Mouse (Mus musculus): ENCODE data around the gene Ctnnbip1. TPM values are rescaled to one million over a fixed set of nuclear protein-coding genes. Genes with fewer than 3 reads are reported as not detected.

The Ctnnbip1 gene
- polyA plus RNA-seq, 1 experiment from 2014 or later, result 71.4 TPM

DNA sequence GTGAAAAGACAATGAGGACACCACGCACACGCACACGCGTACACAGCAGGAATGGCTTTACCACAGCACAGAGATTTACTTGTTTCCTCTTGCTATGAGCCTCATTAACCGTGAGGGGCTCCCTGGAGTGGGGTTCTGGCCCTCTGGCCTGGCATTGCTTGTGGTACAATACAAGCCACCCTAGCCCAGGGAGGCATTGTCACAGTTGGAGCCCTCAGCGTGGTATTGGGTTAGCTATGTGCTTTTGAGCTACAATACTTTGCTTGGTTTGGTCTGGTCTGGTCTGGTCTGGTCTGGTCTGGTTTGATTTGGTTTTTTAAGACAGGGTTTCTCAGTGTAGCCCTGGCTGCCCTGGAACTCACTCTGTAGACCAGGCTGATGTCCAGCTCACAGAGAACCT lies 81.5 kb downstream of the Ctnnbip1 start:
- ATAC-seq (ENCODE audit: low FRiP score, low TSS enrichment), result no peak
- Histone ChIP-seq H3K36me3 (ENCODE audit: control insufficient read depth, insufficient read depth, low read length) (no peaks in the 10 kb centered on the region), H3K9me3 (ENCODE audit: control insufficient read depth, low read length) (no peaks in the 10 kb centered on the region), H3K4me3 (ENCODE audit: low read length) (no peak overlapping the region), H3K4me1 (ENCODE audit: control insufficient read depth, insufficient read depth, low read length) (peaks cover 4% of the 10 kb centered on the region; the same call in 1 of the 2 replicates), H3K4me2 (replicated peaks; ENCODE audit: low read depth, low read length) (no peak overlapping the region), H3K27me3 (ENCODE audit: control insufficient read depth, insufficient read depth, low read length) (no peaks in the 10 kb centered on the region), H3K9ac (ENCODE audit: low read depth, low read length) (no peak overlapping the region), H3K27ac (ENCODE audit: low read depth, low read length) (no peak overlapping the region)
- WGBS, result 94% methylated on average over 6 of the region's 6 CpGs

DNA sequence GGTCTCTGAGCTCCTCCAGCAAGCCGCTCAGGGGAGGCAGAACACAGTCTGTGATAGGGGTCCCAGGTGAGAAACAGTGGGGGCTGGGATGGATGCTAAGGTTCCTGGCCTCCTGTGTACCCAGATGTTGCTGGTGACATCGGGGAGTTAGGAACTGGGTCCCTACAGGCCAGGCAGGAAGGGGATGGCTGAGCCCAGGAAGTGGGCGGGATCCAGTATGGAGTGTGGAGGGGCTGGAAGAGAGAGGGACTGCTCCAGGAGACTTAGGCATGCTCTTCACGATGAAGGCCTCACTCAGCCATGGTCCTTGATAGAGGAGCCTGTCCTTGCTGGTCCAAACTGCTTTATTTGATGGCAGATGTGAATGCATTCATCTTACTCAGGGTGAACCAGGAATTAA lies 82.1 kb downstream of the Ctnnbip1 start:
- no peak for ATAC-seq (ENCODE audit: low FRiP score, low TSS enrichment)
- Histone ChIP-seq H3K4me1 (ENCODE audit: control insufficient read depth, insufficient read depth, low read length) (peaks cover 4% of the 10 kb centered on the region; the same call in 1 of the 2 replicates), H3K27ac (ENCODE audit: low read depth, low read length) (no peak overlapping the region), H3K36me3 (ENCODE audit: control insufficient read depth, insufficient read depth, low read length) (no peaks in the 10 kb centered on the region), H3K4me3 (ENCODE audit: low read length) (no peak overlapping the region), H3K4me2 (replicated peaks; ENCODE audit: low read depth, low read length) (no peak overlapping the region), H3K27me3 (ENCODE audit: control insufficient read depth, insufficient read depth, low read length) (no peaks in the 10 kb centered on the region), H3K9ac (ENCODE audit: low read depth, low read length) (no peak overlapping the region), H3K9me3 (ENCODE audit: control insufficient read depth, low read length) (no peaks in the 10 kb centered on the region)
- WGBS, result 90% methylated on average over 4 of the region's 4 CpGs

DNA sequence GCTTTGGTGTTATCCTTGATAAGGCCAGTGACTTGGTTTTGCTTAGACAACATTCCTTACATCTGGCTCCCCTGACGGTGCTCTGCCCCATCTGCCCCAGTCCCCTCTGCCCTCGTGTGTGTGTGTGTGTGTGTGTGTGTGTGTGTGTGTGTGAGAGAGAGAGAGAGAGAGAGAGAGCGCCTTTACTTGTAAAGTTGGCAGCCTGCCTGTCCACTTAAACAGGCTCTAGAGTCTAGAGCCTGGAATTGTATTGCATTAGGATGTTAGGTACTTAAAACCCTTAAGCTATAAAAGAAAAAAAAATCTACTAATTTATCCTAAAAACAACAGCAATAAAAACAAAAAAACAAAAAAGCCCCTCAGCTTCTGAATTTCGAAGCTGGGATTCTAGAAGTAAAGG lies 83.4 kb downstream of the Ctnnbip1 start:
- no peak overlapping the region for H3K9ac ChIP-seq (ENCODE audit: low read depth, low read length)
- H3K36me3 ChIP-seq (ENCODE audit: control insufficient read depth, insufficient read depth, low read length), result no peaks in the 10 kb centered on the region
- no peak overlapping the region for H3K4me2 ChIP-seq (replicated peaks; ENCODE audit: low read depth, low read length)
- no peaks in the 10 kb centered on the region for H3K27me3 ChIP-seq (ENCODE audit: control insufficient read depth, insufficient read depth, low read length)
- no peak for ATAC-seq (ENCODE audit: low FRiP score, low TSS enrichment)
- H3K27ac ChIP-seq (ENCODE audit: low read depth, low read length), result no peak overlapping the region
- H3K4me1 ChIP-seq (ENCODE audit: control insufficient read depth, insufficient read depth, low read length), result peaks cover 4% of the 10 kb centered on the region; the same call in 1 of the 2 replicates
- H3K4me3 ChIP-seq (ENCODE audit: low read length), result no peak overlapping the region
- H3K9me3 ChIP-seq (ENCODE audit: control insufficient read depth, low read length), result no peaks in the 10 kb centered on the region
- 32% methylated on average over 4 of the region's 4 CpGs for WGBS

DNA sequence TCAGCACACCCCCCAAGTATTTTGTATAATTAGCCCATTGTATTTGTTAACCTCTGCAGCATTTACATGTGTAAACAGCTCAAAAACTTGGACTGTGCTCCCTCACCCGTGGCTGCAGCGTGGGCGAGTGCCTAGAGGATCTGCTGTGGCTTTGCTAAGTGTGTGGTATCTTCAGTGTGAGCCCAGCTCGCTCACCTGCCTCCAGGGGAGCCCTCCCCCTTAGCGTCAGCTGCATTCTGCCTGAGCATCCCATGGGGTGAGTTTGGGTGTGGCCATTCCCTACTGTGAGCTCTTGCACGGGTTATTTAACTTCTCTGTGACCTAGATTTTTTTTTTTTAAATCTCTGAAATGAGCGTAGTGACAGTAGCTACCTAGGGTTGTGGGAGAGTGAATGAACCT lies 84.2 kb downstream of the Ctnnbip1 start:
- Histone ChIP-seq H3K27me3 (ENCODE audit: control insufficient read depth, insufficient read depth, low read length) (no peaks in the 10 kb centered on the region), H3K27ac (ENCODE audit: low read depth, low read length) (no peak overlapping the region), H3K4me1 (ENCODE audit: control insufficient read depth, insufficient read depth, low read length) (peaks cover 7% of the 10 kb centered on the region; the same call in 1 of the 2 replicates), H3K9me3 (ENCODE audit: control insufficient read depth, low read length) (no peaks in the 10 kb centered on the region), H3K4me2 (replicated peaks; ENCODE audit: low read depth, low read length) (no peak overlapping the region), H3K9ac (ENCODE audit: low read depth, low read length) (no peak overlapping the region), H3K36me3 (ENCODE audit: control insufficient read depth, insufficient read depth, low read length) (no peaks in the 10 kb centered on the region), H3K4me3 (ENCODE audit: low read length) (no peak overlapping the region)
- no peak for ATAC-seq (ENCODE audit: low FRiP score, low TSS enrichment)
- 51% methylated on average over 7 of the region's 7 CpGs for WGBS

DNA sequence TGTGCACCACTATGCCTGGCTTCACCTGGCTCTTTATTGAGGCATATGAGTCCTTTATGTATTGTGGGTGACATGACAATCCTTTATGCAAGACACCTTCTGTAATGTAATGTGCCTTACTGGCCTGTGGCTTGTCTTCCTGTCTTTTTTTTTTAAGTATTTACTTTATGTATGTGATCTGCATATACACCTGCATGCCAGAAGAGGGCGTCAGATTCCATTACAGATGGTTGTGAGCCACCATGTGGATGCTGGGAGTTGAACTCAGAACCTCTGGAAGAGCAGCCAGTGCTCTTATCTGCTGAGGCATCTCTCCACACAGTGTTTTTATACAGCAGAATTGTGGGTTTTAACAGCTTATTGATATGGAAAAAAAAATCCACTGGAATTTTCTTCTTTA lies 85.8 kb downstream of the Ctnnbip1 start:
- no peak for ATAC-seq (ENCODE audit: low FRiP score, low TSS enrichment)

DNA sequence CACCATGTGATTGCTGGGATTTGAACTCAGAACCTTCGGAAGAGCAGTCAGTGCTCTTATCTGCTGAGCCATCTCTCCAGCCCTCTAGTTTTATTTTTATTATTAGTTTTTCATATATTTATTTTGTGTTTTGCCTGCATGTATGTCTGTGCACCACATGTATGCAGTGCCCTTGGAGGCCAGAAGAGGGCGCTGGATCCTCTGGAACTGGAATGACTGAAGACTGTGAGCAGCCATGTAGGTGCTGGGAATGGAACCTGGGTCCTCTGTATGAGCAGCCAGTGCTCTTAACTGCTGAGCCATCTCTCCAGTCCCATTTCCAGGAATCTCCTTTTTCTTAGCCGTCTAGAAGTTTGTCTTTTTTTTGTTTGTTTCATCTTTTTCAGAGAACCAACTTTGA lies 86.5 kb downstream of the Ctnnbip1 start:
- Histone ChIP-seq H3K36me3 (ENCODE audit: control insufficient read depth, insufficient read depth, low read length) (no peaks in the 10 kb centered on the region), H3K27ac (ENCODE audit: low read depth, low read length) (no peak overlapping the region), H3K4me1 (ENCODE audit: control insufficient read depth, insufficient read depth, low read length) (peaks cover 14% of the 10 kb centered on the region), H3K4me2 (replicated peaks; ENCODE audit: low read depth, low read length) (no peak overlapping the region), H3K9me3 (ENCODE audit: control insufficient read depth, low read length) (no peaks in the 10 kb centered on the region), H3K27me3 (ENCODE audit: control insufficient read depth, insufficient read depth, low read length) (no peaks in the 10 kb centered on the region), H3K4me3 (ENCODE audit: low read length) (no peak overlapping the region), H3K9ac (ENCODE audit: low read depth, low read length) (no peak overlapping the region)
- ATAC-seq (ENCODE audit: low FRiP score, low TSS enrichment), result no peak
- 81% methylated on average over 3 of the region's 3 CpGs for WGBS

More for the DNA sequence above, 85.8 kb downstream of the Ctnnbip1 start:
- no peak overlapping the region for H3K9ac ChIP-seq (ENCODE audit: low read depth, low read length)
- no peak overlapping the region for H3K4me3 ChIP-seq (ENCODE audit: low read length)
- no peaks in the 10 kb centered on the region for H3K9me3 ChIP-seq (ENCODE audit: control insufficient read depth, low read length)
- 52% methylated on average over 1 of the region's 1 CpGs for WGBS
- no peaks in the 10 kb centered on the region for H3K36me3 ChIP-seq (ENCODE audit: control insufficient read depth, insufficient read depth, low read length)
- H3K27ac ChIP-seq (ENCODE audit: low read depth, low read length), result no peak overlapping the region
- H3K4me1 ChIP-seq (ENCODE audit: control insufficient read depth, insufficient read depth, low read length), result peaks cover 14% of the 10 kb centered on the region
- no peaks in the 10 kb centered on the region for H3K27me3 ChIP-seq (ENCODE audit: control insufficient read depth, insufficient read depth, low read length)
- no peak overlapping the region for H3K4me2 ChIP-seq (replicated peaks; ENCODE audit: low read depth, low read length)

DNA sequence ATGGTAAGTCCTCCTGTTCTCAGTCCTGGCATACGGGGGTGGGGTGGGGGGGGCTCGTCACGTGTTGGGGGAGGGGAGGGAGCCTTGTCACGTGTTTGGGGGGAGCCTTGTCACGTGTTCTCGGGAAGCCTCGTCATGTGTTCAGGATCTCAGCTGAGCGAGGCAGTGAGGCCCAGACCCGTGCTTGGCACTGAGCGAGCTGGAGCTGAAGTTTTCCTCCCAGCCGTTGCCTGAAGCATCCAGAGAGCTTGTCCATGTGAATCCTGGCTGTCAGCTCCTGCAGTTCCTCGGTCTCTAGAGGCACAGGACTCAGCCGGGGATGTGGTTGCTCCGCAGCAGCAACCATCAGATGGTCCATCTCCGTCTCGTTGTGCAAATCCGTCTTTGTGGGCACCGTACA lies 88.0 kb downstream of the Ctnnbip1 start:
- no peak for ATAC-seq (ENCODE audit: low FRiP score, low TSS enrichment)
- H3K4me1 ChIP-seq (ENCODE audit: control insufficient read depth, insufficient read depth, low read length), result peaks cover 14% of the 10 kb centered on the region
- H3K4me2 ChIP-seq (replicated peaks; ENCODE audit: low read depth, low read length), result no peak overlapping the region
- H3K36me3 ChIP-seq (ENCODE audit: control insufficient read depth, insufficient read depth, low read length), result no peaks in the 10 kb centered on the region
- 86% methylated on average over 18 of the region's 18 CpGs for WGBS
- no peak overlapping the region for H3K4me3 ChIP-seq (ENCODE audit: low read length)
- no peaks in the 10 kb centered on the region for H3K9me3 ChIP-seq (ENCODE audit: control insufficient read depth, low read length)
- no peaks in the 10 kb centered on the region for H3K27me3 ChIP-seq (ENCODE audit: control insufficient read depth, insufficient read depth, low read length)
- H3K9ac ChIP-seq (ENCODE audit: low read depth, low read length), result no peak overlapping the region
- H3K27ac ChIP-seq (ENCODE audit: low read depth, low read length), result no peak overlapping the region

DNA sequence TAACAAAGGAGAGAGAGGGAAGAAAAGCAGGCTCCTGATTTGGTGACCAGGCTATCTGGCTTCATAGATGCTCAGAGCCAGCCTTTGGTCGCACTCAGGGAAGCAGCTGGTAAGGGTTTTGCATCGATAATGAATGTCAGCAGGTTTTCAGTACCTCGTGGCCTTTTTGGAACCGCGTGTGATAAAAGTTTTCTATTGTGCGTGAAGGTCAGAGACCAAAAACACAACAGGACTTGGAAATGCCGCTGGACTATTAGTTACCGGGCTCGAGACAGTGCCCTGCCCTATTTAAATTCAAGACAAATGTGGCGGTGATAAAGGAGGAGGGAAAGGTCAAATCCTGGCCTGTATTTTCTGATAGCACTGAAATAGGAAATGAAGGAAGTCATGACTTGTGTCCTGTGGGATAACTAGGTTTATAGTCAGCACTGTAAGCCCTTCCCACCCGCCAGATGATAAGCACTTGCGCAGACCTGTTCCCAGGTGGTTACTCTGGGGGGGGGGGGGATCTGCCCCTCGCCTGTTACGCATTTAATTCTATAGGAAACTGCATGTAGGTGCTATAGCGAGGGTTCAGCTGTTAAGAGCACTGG lies 88.8 kb downstream of the Ctnnbip1 start:
- Histone ChIP-seq H3K4me3 (ENCODE audit: low read length) (no peak overlapping the region), H3K36me3 (ENCODE audit: control insufficient read depth, insufficient read depth, low read length) (no peaks in the 10 kb centered on the region), H3K27ac (ENCODE audit: low read depth, low read length) (no peak overlapping the region), H3K9ac (ENCODE audit: low read depth, low read length) (no peak overlapping the region), H3K9me3 (ENCODE audit: control insufficient read depth, low read length) (no peaks in the 10 kb centered on the region), H3K4me2 (replicated peaks; ENCODE audit: low read depth, low read length) (no peak overlapping the region), H3K27me3 (ENCODE audit: control insufficient read depth, insufficient read depth, low read length) (no peaks in the 10 kb centered on the region), H3K4me1 (ENCODE audit: control insufficient read depth, insufficient read depth, low read length) (peaks cover 10% of the 10 kb centered on the region)
- ATAC-seq (ENCODE audit: low FRiP score, low TSS enrichment), result no peak
- WGBS, result 69% methylated on average over 15 of the region's 15 CpGs

DNA sequence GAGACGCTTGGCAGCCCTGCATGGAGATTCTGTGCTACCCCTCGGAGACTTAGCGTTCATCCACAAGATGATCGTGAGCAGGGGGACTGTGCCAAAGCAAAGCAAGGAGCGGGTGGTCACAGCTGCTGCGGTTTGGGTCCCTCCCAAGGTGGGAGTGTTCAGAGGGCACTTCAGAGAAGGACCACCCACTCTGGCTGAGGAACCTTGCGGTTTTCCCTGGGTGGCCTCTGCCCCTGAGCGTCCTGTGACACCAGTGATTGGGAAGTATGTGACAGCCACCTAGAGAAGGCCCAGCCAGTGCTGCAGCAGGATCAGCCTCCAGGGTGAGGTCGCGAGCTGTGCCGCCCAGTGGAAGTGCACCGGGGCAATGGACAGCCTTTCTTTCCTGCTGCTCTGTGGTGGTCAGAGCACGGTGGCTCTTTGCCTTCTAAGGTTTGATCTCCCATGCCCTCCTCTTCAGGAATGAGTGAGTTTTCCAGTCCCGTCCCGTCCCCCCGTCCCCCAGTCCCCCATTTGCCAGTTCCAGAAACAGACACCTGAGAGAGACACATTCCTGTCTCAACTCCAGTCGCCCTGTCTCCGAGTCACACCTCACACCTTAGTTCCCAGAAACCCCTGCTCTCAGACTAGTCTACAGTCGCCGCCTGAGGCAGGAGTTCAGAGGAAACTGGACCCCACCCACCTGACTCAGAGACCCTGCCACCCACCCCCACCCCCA lies 89.7 kb downstream of the Ctnnbip1 start:
- ATAC-seq (ENCODE audit: low FRiP score, low TSS enrichment), result peak; percentile 61; the same call in 1 of the 2 replicates

More for the DNA sequence above, 89.7 kb downstream of the Ctnnbip1 start:
- Histone ChIP-seq H3K27ac (ENCODE audit: low read depth, low read length) (no peak overlapping the region), H3K4me3 (ENCODE audit: low read length) (no peak overlapping the region), H3K9me3 (ENCODE audit: control insufficient read depth, low read length) (no peaks in the 10 kb centered on the region), H3K4me1 (ENCODE audit: control insufficient read depth, insufficient read depth, low read length) (peaks cover 10% of the 10 kb centered on the region), H3K9ac (ENCODE audit: low read depth, low read length) (no peak overlapping the region), H3K4me2 (replicated peaks; ENCODE audit: low read depth, low read length) (no peak overlapping the region), H3K36me3 (ENCODE audit: control insufficient read depth, insufficient read depth, low read length) (no peaks in the 10 kb centered on the region), H3K27me3 (ENCODE audit: control insufficient read depth, insufficient read depth, low read length) (no peaks in the 10 kb centered on the region)
- 43% methylated on average over 20 of the region's 20 CpGs for WGBS
